Mouse (Mus musculus): Measurements from ENCODE around the gene Prr36. TPM values are rescaled to one million over a fixed set of nuclear protein-coding genes. Genes with fewer than 3 reads are reported as not detected.
A peak's percentile ranks its signal among the peaks of the same experiment; 100 is the strongest.

The Prr36 gene
- polyA plus RNA-seq, 1 experiment, result not detected

DNA sequence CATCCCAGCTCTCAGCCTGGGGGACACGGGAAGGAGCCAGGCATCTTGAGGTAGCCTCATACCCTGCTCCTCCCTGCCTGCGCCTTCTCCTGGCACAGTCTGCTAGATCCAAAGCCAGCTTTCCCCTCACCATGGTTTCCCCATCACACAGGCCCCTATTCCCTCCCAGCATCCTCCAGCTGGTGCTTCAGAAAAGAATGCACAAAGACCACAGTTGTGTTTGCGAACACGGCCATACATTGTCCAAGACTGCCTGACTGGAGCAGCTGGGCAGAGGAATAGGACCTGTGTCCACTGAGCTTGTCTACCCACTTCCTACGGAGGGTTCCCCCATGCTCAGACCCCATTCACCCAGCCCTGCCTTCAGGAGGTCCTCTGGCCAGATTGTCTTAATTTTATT lies 25.0 kb downstream of the Prr36 start:
- Histone ChIP-seq H3K4me3 (replicated peaks) (no peak overlapping the region), H3K36me3 (ENCODE audit: control insufficient read depth) (peaks cover 27% of the 10 kb centered on the region), H3K9me3 (ENCODE audit: control insufficient read depth, low read length) (no peaks in the 10 kb centered on the region), H3K4me1 (ENCODE audit: control insufficient read depth) (peaks cover 56% of the 10 kb centered on the region), H3K27me3 (ENCODE audit: control insufficient read depth) (peaks cover 2% of the 10 kb centered on the region; the same call in 1 of the 2 replicates)
- TF ChIP-seq GATA1 (IDR thresholded peaks at IDR 0.05; ENCODE audit: low read length) (no peak), TAL1 (IDR thresholded peaks at IDR 0.05; ENCODE audit: low read length) (no peak)

GRCm38 (mm10) chr8:4189031-4189722 lies 28.1 kb downstream of the Prr36 start:
- TF ChIP-seq TAL1 (IDR thresholded peaks at IDR 0.05; ENCODE audit: low read length) (no peak), GATA1 (IDR thresholded peaks at IDR 0.05; ENCODE audit: low read length) (no peak)
- Histone ChIP-seq H3K9me3 (ENCODE audit: control insufficient read depth, low read length) (no peaks in the 10 kb centered on the region), H3K4me1 (ENCODE audit: control insufficient read depth) (peaks cover 62% of the 10 kb centered on the region), H3K27me3 (ENCODE audit: control insufficient read depth) (no peaks in the 10 kb centered on the region; the same call in 1 of the 2 replicates), H3K4me3 (replicated peaks) (peak overlapping the region; percentile 31), H3K36me3 (ENCODE audit: control insufficient read depth) (peaks cover 41% of the 10 kb centered on the region)

GRCm38 (mm10) chr8:4188605-4189004 lies 28.7 kb downstream of the Prr36 start:
- Histone ChIP-seq H3K27me3 (ENCODE audit: control insufficient read depth) (no peaks in the 10 kb centered on the region), H3K9me3 (ENCODE audit: control insufficient read depth, low read length) (no peaks in the 10 kb centered on the region), H3K4me3 (replicated peaks) (peak overlapping the region; percentile 31), H3K36me3 (ENCODE audit: control insufficient read depth) (peaks cover 41% of the 10 kb centered on the region), H3K4me1 (ENCODE audit: control insufficient read depth) (peaks cover 59% of the 10 kb centered on the region)
- TF ChIP-seq GATA1 (IDR thresholded peaks at IDR 0.05; ENCODE audit: low read length) (no peak), TAL1 (IDR thresholded peaks at IDR 0.05; ENCODE audit: low read length) (no peak)

DNA sequence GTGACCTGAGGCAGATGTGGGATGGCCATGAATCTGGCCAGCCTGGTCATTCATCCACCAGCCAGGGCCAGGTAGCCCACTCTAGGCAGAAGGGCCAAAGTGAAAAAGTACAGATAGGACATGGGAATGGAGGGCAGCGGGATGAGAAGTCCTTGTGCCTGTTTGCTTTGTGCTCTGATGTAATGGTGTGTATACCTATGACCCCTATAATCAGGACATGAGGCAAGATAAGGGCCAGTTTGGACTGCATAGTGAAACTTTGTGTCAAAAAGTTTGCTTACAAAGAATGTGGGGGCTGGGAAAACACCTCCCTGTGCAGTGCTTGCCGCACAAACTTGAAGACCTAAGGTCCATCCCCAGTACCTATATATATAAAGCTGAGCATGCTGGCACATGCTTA lies 31.1 kb downstream of the Prr36 start:
- Histone ChIP-seq H3K27me3 (ENCODE audit: control insufficient read depth) (no peaks in the 10 kb centered on the region), H3K4me1 (ENCODE audit: control insufficient read depth) (peaks cover 42% of the 10 kb centered on the region), H3K4me3 (replicated peaks) (no peak overlapping the region), H3K36me3 (ENCODE audit: control insufficient read depth) (peaks cover 34% of the 10 kb centered on the region), H3K9me3 (ENCODE audit: control insufficient read depth, low read length) (no peaks in the 10 kb centered on the region)
- TF ChIP-seq GATA1 (IDR thresholded peaks at IDR 0.05; ENCODE audit: low read length) (no peak), TAL1 (IDR thresholded peaks at IDR 0.05; ENCODE audit: low read length) (no peak)

DNA sequence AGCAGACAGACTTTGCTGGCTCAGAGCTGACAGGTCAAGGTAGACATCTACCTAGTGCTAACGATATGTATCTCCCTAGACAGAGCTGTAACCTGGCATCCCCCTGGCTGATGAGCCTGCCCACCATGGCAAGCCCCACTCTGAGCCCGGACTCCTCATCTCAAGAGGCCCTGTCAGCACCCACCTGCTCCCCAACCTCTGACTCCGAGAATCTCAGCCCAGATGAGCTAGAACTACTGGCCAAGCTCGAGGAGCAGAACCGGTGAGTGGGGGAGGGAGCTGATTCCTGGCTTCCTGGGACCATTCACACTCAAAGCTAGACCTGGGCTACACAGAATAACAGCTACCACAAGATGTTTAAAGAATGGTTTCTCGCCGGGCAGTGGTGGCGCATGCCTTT lies 33.9 kb downstream of the Prr36 start:
- peaks cover 25% of the 10 kb centered on the region for H3K36me3 ChIP-seq (ENCODE audit: control insufficient read depth)
- TF ChIP-seq TAL1 (IDR thresholded peaks at IDR 0.05; ENCODE audit: low read length) (no peak), GATA1 (IDR thresholded peaks at IDR 0.05; ENCODE audit: low read length) (no peak)
- H3K4me3 ChIP-seq (replicated peaks), result no peak overlapping the region
- H3K27me3 ChIP-seq (ENCODE audit: control insufficient read depth), result no peaks in the 10 kb centered on the region
- no peaks in the 10 kb centered on the region for H3K9me3 ChIP-seq (ENCODE audit: control insufficient read depth, low read length)
- H3K4me1 ChIP-seq (ENCODE audit: control insufficient read depth), result peaks cover 18% of the 10 kb centered on the region

DNA sequence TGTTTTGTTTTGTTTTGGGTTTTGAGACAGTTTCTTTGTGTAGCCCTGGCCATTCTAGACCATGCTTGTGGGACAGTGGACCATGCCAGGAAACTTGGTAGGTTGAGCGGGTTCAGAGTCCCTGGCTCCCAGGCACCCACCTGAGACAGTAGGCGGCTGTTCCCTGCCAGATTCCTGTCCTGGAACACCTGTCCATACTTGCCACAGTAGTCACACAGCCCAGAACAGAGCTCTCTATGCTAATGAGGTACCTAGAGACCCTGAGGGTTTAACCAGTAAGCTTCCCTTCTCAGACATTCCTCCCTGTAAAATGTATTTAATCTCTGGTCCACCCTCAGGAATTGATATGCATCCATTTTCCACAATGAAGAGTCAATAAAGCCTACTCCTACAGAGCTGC lies 43.2 kb downstream of the Prr36 start:
- Histone ChIP-seq H3K36me3 (ENCODE audit: control insufficient read depth) (no peaks in the 10 kb centered on the region), H3K27me3 (ENCODE audit: control insufficient read depth) (no peaks in the 10 kb centered on the region), H3K9me3 (ENCODE audit: control insufficient read depth, low read length) (no peaks in the 10 kb centered on the region), H3K4me1 (ENCODE audit: control insufficient read depth) (peaks cover 15% of the 10 kb centered on the region), H3K4me3 (replicated peaks) (no peak overlapping the region)
- TF ChIP-seq TAL1 (IDR thresholded peaks at IDR 0.05; ENCODE audit: low read length) (no peak), GATA1 (IDR thresholded peaks at IDR 0.05; ENCODE audit: low read length) (no peak)

- Histone ChIP-seq H3K36me3 (ENCODE audit: control insufficient read depth) (no peaks in the 10 kb centered on the region), H3K27me3 (ENCODE audit: control insufficient read depth) (no peaks in the 10 kb centered on the region), H3K4me1 (ENCODE audit: control insufficient read depth) (peaks cover 21% of the 10 kb centered on the region), H3K4me3 (replicated peaks) (no peak overlapping the region), H3K9me3 (ENCODE audit: control insufficient read depth, low read length) (no peaks in the 10 kb centered on the region)
- no peak for TF ChIP-seq TAL1 (IDR thresholded peaks at IDR 0.05; ENCODE audit: low read length)
- no peak for TF ChIP-seq GATA1 (IDR thresholded peaks at IDR 0.05; ENCODE audit: low read length)
These were observed 44.8 kb downstream of the Prr36 start for GRCm38 (mm10) chr8:4172486-4172885.

GRCm38 (mm10) chr8:4167918-4168317 lies 49.3 kb downstream of the Prr36 start:
- no peak for TF ChIP-seq GATA1 (IDR thresholded peaks at IDR 0.05; ENCODE audit: low read length)

DNA sequence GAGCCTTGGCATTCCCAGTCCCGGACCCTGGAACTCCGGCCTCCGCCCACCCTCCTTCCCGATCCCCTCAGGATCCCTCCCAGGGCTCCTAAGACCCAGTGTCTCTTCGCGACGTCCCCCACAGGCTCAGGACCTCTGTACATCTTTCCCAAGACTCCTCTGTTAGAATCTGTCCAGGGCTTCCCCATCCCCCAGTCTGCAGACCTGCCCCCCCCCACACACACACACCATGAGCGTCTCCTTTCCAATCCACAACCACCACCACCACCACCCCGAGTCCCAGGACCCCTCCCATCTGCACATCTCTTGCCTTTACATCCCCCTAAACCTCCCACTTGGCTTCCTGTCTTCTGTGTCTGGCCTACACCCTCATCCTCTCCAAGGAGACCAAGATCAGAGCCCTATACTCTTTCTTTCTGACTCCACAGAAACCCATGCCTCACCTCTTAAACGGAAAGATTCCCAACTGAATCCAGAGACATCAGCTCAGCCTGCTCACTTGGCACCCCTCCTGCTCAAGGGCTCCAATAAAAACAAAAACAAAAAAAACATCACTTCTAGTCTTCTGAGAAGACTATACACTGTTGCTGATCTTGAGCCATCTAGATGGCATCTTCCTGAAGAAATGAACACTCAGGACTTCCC lies 50.3 kb downstream of the Prr36 start:
- Histone ChIP-seq H3K4me1 (ENCODE audit: control insufficient read depth) (peaks cover 40% of the 10 kb centered on the region), H3K36me3 (ENCODE audit: control insufficient read depth) (no peaks in the 10 kb centered on the region), H3K9me3 (ENCODE audit: control insufficient read depth, low read length) (no peaks in the 10 kb centered on the region), H3K4me3 (replicated peaks) (peak overlapping the region; percentile 84), H3K27me3 (ENCODE audit: control insufficient read depth) (no peaks in the 10 kb centered on the region)
- TF ChIP-seq TAL1 (IDR thresholded peaks at IDR 0.05; ENCODE audit: low read length) (no peak), GATA1 (IDR thresholded peaks at IDR 0.05; ENCODE audit: low read length) (no peak)

More at GRCm38 (mm10) chr8:4167918-4168317, 49.3 kb downstream of the Prr36 start:
- H3K4me1 ChIP-seq (ENCODE audit: control insufficient read depth), result peaks cover 40% of the 10 kb centered on the region
- no peaks in the 10 kb centered on the region for H3K36me3 ChIP-seq (ENCODE audit: control insufficient read depth)
- H3K27me3 ChIP-seq (ENCODE audit: control insufficient read depth), result no peaks in the 10 kb centered on the region
- H3K4me3 ChIP-seq (replicated peaks), result no peak overlapping the region
- no peaks in the 10 kb centered on the region for H3K9me3 ChIP-seq (ENCODE audit: control insufficient read depth, low read length)
